Mouse (Mus musculus): ENCODE measurements at regions not wholly inside any gene's neighbourhood (a gene's known extent, or its start where the extent isn't known, plus 50 kb on each side); places are given as distances from the start of the nearest gene placed in this dataset.
"Not testable (repeated sequence)": the region's sequence is repeated elsewhere in the genome, so short reads cannot be mapped to it uniquely, and the experiment has no call there.

GRCm38 (mm10) chr12:109754986-109755385 lies 154.9 kb upstream of the Rtl1 start:
- no peak for DNase-seq

- no peak for DNase-seq
These were observed 164.2 kb upstream of the Rtl1 start for GRCm38 (mm10) chr12:109764293-109764692.

GRCm38 (mm10) chr12:109766602-109767001 lies 166.5 kb upstream of the Rtl1 start:
- not testable (repeated sequence) for DNase-seq

- DNase-seq = no peak
These were observed 172.4 kb upstream of the Rtl1 start for GRCm38 (mm10) chr12:109772543-109772942.

- no peak for DNase-seq
These were observed 173.8 kb upstream of the Rtl1 start for GRCm38 (mm10) chr12:109773909-109774313.

GRCm38 (mm10) chr12:109798846-109799245 lies 198.7 kb upstream of the Rtl1 start:
- no peak for DNase-seq

GRCm38 (mm10) chr12:109799395-109799794 lies 199.3 kb upstream of the Rtl1 start:
- DNase-seq = no peak

GRCm38 (mm10) chr12:109827241-109827915 lies 227.2 kb upstream of the Rtl1 start:
- DNase-seq = no peak

GRCm38 (mm10) chr12:109830303-109831020 lies 230.3 kb upstream of the Rtl1 start:
- DNase-seq = no peak

- DNase-seq = no peak
These were observed 232.8 kb upstream of the Rtl1 start for GRCm38 (mm10) chr12:109832964-109833363.

- DNase-seq = no peak
These were observed 236.4 kb upstream of the Rtl1 start for GRCm38 (mm10) chr12:109836521-109836920.

- DNase-seq = no peak
These were observed 239.0 kb upstream of the Rtl1 start for GRCm38 (mm10) chr12:109839126-109839587.

GRCm38 (mm10) chr12:109839946-109840524 lies 239.9 kb upstream of the Rtl1 start:
- DNase-seq = no peak

- no peak for DNase-seq
These were observed 244.8 kb upstream of the Rtl1 start for GRCm38 (mm10) chr12:109844723-109845601.

GRCm38 (mm10) chr12:109845602-109845906 lies 245.4 kb upstream of the Rtl1 start:
- no peak for DNase-seq

- DNase-seq = no peak
These were observed 256.2 kb upstream of the Rtl1 start for GRCm38 (mm10) chr12:109856336-109856735.

- DNase-seq = no peak
These were observed 257.6 kb upstream of the Rtl1 start for GRCm38 (mm10) chr12:109857705-109858104.

- no peak for DNase-seq
These were observed 264.7 kb upstream of the Rtl1 start for GRCm38 (mm10) chr12:109864826-109865225.

- no peak for DNase-seq
These were observed 270.9 kb upstream of the Rtl1 start for GRCm38 (mm10) chr12:109871021-109871420.

GRCm38 (mm10) chr12:109874466-109874865 lies 274.3 kb upstream of the Rtl1 start:
- no peak for DNase-seq

GRCm38 (mm10) chr12:109881108-109881507 lies 281.0 kb upstream of the Rtl1 start:
- DNase-seq = no peak

- no peak for DNase-seq
These were observed 291.1 kb upstream of the Rtl1 start for GRCm38 (mm10) chr12:109891206-109891605.

- no peak for DNase-seq
These were observed 292.7 kb upstream of the Rtl1 start for GRCm38 (mm10) chr12:109892834-109893233.
